Mouse (Mus musculus) midbrain, embryonic 13.5 days (tissue): ENCODE data around the gene Fars2. TPM values are rescaled to one million over a fixed set of nuclear protein-coding genes. Genes with fewer than 3 reads are reported as not detected.

Experiments
- ATAC-seq: fragments of 200-750 bp; cut with Nextera tagmentation; 2 replicates; pipeline ENCODE4 v1.8.0; 2017; ENCODE audit warnings: mild to moderate bottlenecking, moderate TSS enrichment, moderate library complexity
- H3K27ac ChIP-seq: fragments of 300-500 bp; sonication (generic); 2 replicates; pipeline ENCODE4 v1.5.1; 2015; ENCODE audit warnings: inconsistent platforms, mild to moderate bottlenecking, moderate library complexity
- H3K27me3 ChIP-seq: fragments of 300-500 bp; sonication (generic); 2 replicates; pipeline ENCODE4 v1.6.1; 2015; ENCODE audit warnings: mild to moderate bottlenecking, inconsistent platforms
- H3K36me3 ChIP-seq: fragments of 300-500 bp; sonication (generic); 2 replicates; pipeline ENCODE4 v1.6.1; 2015; ENCODE audit warnings: mild to moderate bottlenecking, inconsistent platforms
- H3K4me1 ChIP-seq: fragments of 300-500 bp; sonication (generic); replicated peaks from 2 replicates; pipeline ENCODE4 v1.6.1; 2015; ENCODE audit warnings: inconsistent platforms
- H3K4me2 ChIP-seq: fragments of 300-500 bp; sonication (generic); replicated peaks from 2 replicates; pipeline ENCODE4 v1.6.1; 2015; ENCODE audit warnings: moderate library complexity, mild to moderate bottlenecking, inconsistent platforms
- H3K4me3 ChIP-seq: fragments of 300-500 bp; sonication (generic); replicated peaks from 2 replicates; pipeline ENCODE4 v1.5.1; 2015; ENCODE audit warnings: mild to moderate bottlenecking, inconsistent platforms
- H3K9ac ChIP-seq: fragments of 300-500 bp; sonication (generic); replicated peaks from 2 replicates; pipeline ENCODE4 v1.6.1; 2015; ENCODE audit warnings: mild to moderate bottlenecking, inconsistent platforms
- H3K9me3 ChIP-seq: fragments of 300-500 bp; sonication (generic); 2 replicates; pipeline ENCODE4 v1.6.1; 2016; ENCODE audit warnings: mild to moderate bottlenecking, inconsistent platforms
- WGBS: fragments of 180-500 bp; shearing (Covaris S2); methylation state at CpG from one replicate; pipeline ENCODE4 v1.1.7; 2015; 5-methylcytosine and 5-hydroxymethylcytosine counted together
- polyA plus RNA-seq: library from polyadenylated mRNA; unstranded; fragments of >200 nt; fragmentation: Nextera tagmentation; extraction: Ambion mirVana; gene quantifications from 2 replicates; pipeline ENCODE4 v1.2.1, GENCODE M21; 2015

Gene Fars2
- polyA plus RNA-seq, 1 experiment from 2014 or later: 29.5 TPM

GRCm38 (mm10) chr13:36714101-36714500, 596.9 kb downstream of the Fars2 start:
- no peak overlapping the region for H3K9ac ChIP-seq
- H3K36me3 ChIP-seq: no peaks in the 10 kb centered on the region
- no peak for ATAC-seq
- no peak overlapping the region for H3K4me2 ChIP-seq
- WGBS: 88% methylated on average over 2 of the region's 2 CpGs
- no peak overlapping the region for H3K4me3 ChIP-seq
- H3K27me3 ChIP-seq: 0 out of 2 replicates have a peak, but pooled peaks cover under 1% of the 10 kb centered on the region
- H3K4me1 ChIP-seq: no peaks in the 10 kb centered on the region
- no peaks in the 10 kb centered on the region for H3K9me3 ChIP-seq
- H3K27ac ChIP-seq: no peak overlapping the region

GRCm38 (mm10) chr13:36716708-36717107, 599.5 kb downstream of the Fars2 start:
- Histone ChIP-seq H3K4me1 (no peaks in the 10 kb centered on the region), H3K9me3 (no peaks in the 10 kb centered on the region), H3K9ac (no peak overlapping the region), H3K4me2 (no peak overlapping the region), H3K27me3 (peaks cover 23% of the 10 kb centered on the region), H3K27ac (no peak overlapping the region), H3K4me3 (no peak overlapping the region), H3K36me3 (no peaks in the 10 kb centered on the region)
- peak; percentile 76; the same call in 1 of the 2 replicates for ATAC-seq
- WGBS: 57% methylated on average over 2 of the region's 2 CpGs

GRCm38 (mm10) chr13:36717376-36717775, 600.2 kb downstream of the Fars2 start:
- 0 out of 2 replicates have a peak, but pooled peaks cover 6% of the 10 kb centered on the region for H3K4me1 ChIP-seq
- no peaks in the 10 kb centered on the region for H3K36me3 ChIP-seq
- no peak overlapping the region for H3K27ac ChIP-seq
- no peaks in the 10 kb centered on the region for H3K9me3 ChIP-seq
- no peak overlapping the region for H3K4me2 ChIP-seq
- no peak overlapping the region for H3K4me3 ChIP-seq
- no peak overlapping the region for H3K9ac ChIP-seq
- ATAC-seq: no peak
- H3K27me3 ChIP-seq: peaks cover 30% of the 10 kb centered on the region
- 68% methylated on average over 3 of the region's 3 CpGs for WGBS

GRCm38 (mm10) chr13:36720297-36721017, 603.2 kb downstream of the Fars2 start:
- peaks cover 56% of the 10 kb centered on the region for H3K27me3 ChIP-seq
- no peak overlapping the region for H3K4me3 ChIP-seq
- H3K4me1 ChIP-seq: peaks cover 35% of the 10 kb centered on the region
- ATAC-seq: no peak
- H3K36me3 ChIP-seq: no peaks in the 10 kb centered on the region
- H3K4me2 ChIP-seq: no peak overlapping the region
- no peaks in the 10 kb centered on the region for H3K9me3 ChIP-seq
- WGBS: 97% methylated on average over 5 of the region's 5 CpGs
- no peak overlapping the region for H3K27ac ChIP-seq
- H3K9ac ChIP-seq: no peak overlapping the region

GRCm38 (mm10) chr13:36722309-36722708, 605.1 kb downstream of the Fars2 start:
- H3K9ac ChIP-seq: no peak overlapping the region
- peaks cover 49% of the 10 kb centered on the region for H3K4me1 ChIP-seq
- peaks cover 64% of the 10 kb centered on the region for H3K27me3 ChIP-seq
- H3K36me3 ChIP-seq: no peaks in the 10 kb centered on the region
- H3K27ac ChIP-seq: no peak overlapping the region
- no peak overlapping the region for H3K4me3 ChIP-seq
- H3K4me2 ChIP-seq: no peak overlapping the region
- no peaks in the 10 kb centered on the region for H3K9me3 ChIP-seq
- ATAC-seq: no peak

GRCm38 (mm10) chr13:36723726-36724300, 606.6 kb downstream of the Fars2 start:
- H3K36me3 ChIP-seq: no peaks in the 10 kb centered on the region
- H3K27me3 ChIP-seq: peaks cover 77% of the 10 kb centered on the region
- peak overlapping the region; percentile 73 for H3K4me2 ChIP-seq
- no peak overlapping the region for H3K9ac ChIP-seq
- ATAC-seq: no peak
- H3K27ac ChIP-seq: peak overlapping the region; percentile 98
- H3K4me1 ChIP-seq: peaks cover 55% of the 10 kb centered on the region
- no peaks in the 10 kb centered on the region for H3K9me3 ChIP-seq
- under 1% methylated on average over 15 of the region's 15 CpGs for whole genome bisulfite sequencing
- H3K4me3 ChIP-seq: peak overlapping the region; percentile 25; the same call in 1 of the 2 replicates

GRCm38 (mm10) chr13:36724533-36725470, 607.6 kb downstream of the Fars2 start:
- Histone ChIP-seq H3K27ac (peak overlapping the region; percentile 98), H3K4me1 (peaks cover 59% of the 10 kb centered on the region), H3K4me2 (peak overlapping the region; percentile 73), H3K9me3 (no peaks in the 10 kb centered on the region), H3K27me3 (peaks cover 81% of the 10 kb centered on the region), H3K9ac (peak overlapping the region; percentile 53), H3K4me3 (peak overlapping the region; percentile 25), H3K36me3 (no peaks in the 10 kb centered on the region)
- under 1% methylated on average over 40 of the region's 40 CpGs for WGBS
- ATAC-seq: peak; percentile 84

GRCm38 (mm10) chr13:36725881-36726280, 608.7 kb downstream of the Fars2 start:
- WGBS: under 1% methylated on average over 8 of the region's 8 CpGs
- Histone ChIP-seq H3K4me3 (peak overlapping the region; percentile 60; the same call in 1 of the 2 replicates), H3K9ac (peak overlapping the region; percentile 82), H3K27me3 (peaks cover 80% of the 10 kb centered on the region), H3K4me2 (peak overlapping the region; percentile 73), H3K4me1 (peaks cover 59% of the 10 kb centered on the region), H3K27ac (peak overlapping the region; percentile 98), H3K36me3 (no peaks in the 10 kb centered on the region), H3K9me3 (no peaks in the 10 kb centered on the region)
- no peak for ATAC-seq

- Histone ChIP-seq H3K4me1 (peaks cover 63% of the 10 kb centered on the region), H3K9ac (peak overlapping the region; percentile 82), H3K9me3 (no peaks in the 10 kb centered on the region), H3K27ac (peak overlapping the region; percentile 98), H3K4me3 (peak overlapping the region; percentile 60), H3K27me3 (peaks cover 81% of the 10 kb centered on the region), H3K36me3 (no peaks in the 10 kb centered on the region), H3K4me2 (peak overlapping the region; percentile 73)
- ATAC-seq: no peak
- under 1% methylated on average over 24 of the region's 24 CpGs for whole genome bisulfite sequencing
Observed at GRCm38 (mm10) chr13:36726551-36726950, 609.3 kb downstream of the Fars2 start.

GRCm38 (mm10) chr13:36726951-36727778, 610.0 kb downstream of the Fars2 start:
- Histone ChIP-seq H3K4me2 (peak overlapping the region; percentile 73), H3K27me3 (peaks cover 76% of the 10 kb centered on the region), H3K27ac (peak overlapping the region; percentile 98), H3K4me1 (peaks cover 59% of the 10 kb centered on the region), H3K9ac (peak overlapping the region; percentile 82), H3K36me3 (no peaks in the 10 kb centered on the region), H3K9me3 (no peaks in the 10 kb centered on the region), H3K4me3 (peak overlapping the region; percentile 60)
- ATAC-seq: peak; percentile 44
- under 1% methylated on average over 34 of the region's 34 CpGs for WGBS

GRCm38 (mm10) chr13:36727779-36728470, 610.7 kb downstream of the Fars2 start:
- peaks cover 72% of the 10 kb centered on the region for H3K27me3 ChIP-seq
- H3K4me3 ChIP-seq: peak overlapping the region; percentile 60
- peak overlapping the region; percentile 73 for H3K4me2 ChIP-seq
- H3K4me1 ChIP-seq: peaks cover 52% of the 10 kb centered on the region
- under 1% methylated on average over 22 of the region's 23 CpGs for WGBS
- ATAC-seq: no peak
- H3K9ac ChIP-seq: peak overlapping the region; percentile 87
- no peaks in the 10 kb centered on the region for H3K9me3 ChIP-seq
- no peaks in the 10 kb centered on the region for H3K36me3 ChIP-seq
- H3K27ac ChIP-seq: peak overlapping the region; percentile 98
